Mouse (Mus musculus) lung, postnatal 0 days (tissue): ENCODE measurements around the gene Capn8. TPM values are rescaled to one million over a fixed set of nuclear protein-coding genes. Genes with fewer than 3 reads are reported as not detected.

Source experiments
- ATAC-seq: fragments of 200-750 bp; cut with Nextera tagmentation; 2 replicates; pipeline ENCODE4 v1.8.0; 2017; ENCODE audit warnings: moderate library complexity
- DNase-seq: peaks from one replicate; pipeline ENCODE4 v3.0.0-alpha.2; 2016; ENCODE audit warnings: low spot score
- H3K27ac ChIP-seq: fragments of 300-500 bp; sonication (generic); 2 replicates; pipeline ENCODE4 v1.5.1; 2014; ENCODE audit warnings: antibody characterized with exemption, mild to moderate bottlenecking, low read length, mixed read lengths
- H3K27me3 ChIP-seq: fragments of 300-500 bp; sonication (generic); replicated peaks from 2 replicates; pipeline ENCODE4 v1.6.1; 2014; ENCODE audit warnings: low read length, mixed read lengths; ENCODE audit not compliant: insufficient read depth
- H3K36me3 ChIP-seq: fragments of 300-500 bp; sonication (generic); 2 replicates; pipeline ENCODE4 v1.6.1; 2014; ENCODE audit warnings: low read length, mixed read lengths; ENCODE audit not compliant: insufficient read depth
- H3K4me1 ChIP-seq: fragments of 300-500 bp; sonication (generic); 2 replicates; pipeline ENCODE4 v1.6.1; 2014; ENCODE audit warnings: antibody characterized with exemption, low read depth, low read length, mixed read lengths; ENCODE audit not compliant: insufficient read depth
- H3K4me2 ChIP-seq: fragments of 300-500 bp; sonication (generic); replicated peaks from 2 replicates; pipeline ENCODE4 v1.6.1; 2014; ENCODE audit warnings: low read depth, mild to moderate bottlenecking, low read length, moderate library complexity, mixed read lengths
- H3K4me3 ChIP-seq: fragments of 300-500 bp; sonication (generic); 2 replicates; pipeline ENCODE4 v1.5.1; 2014; ENCODE audit warnings: low read depth, low read length
- H3K9ac ChIP-seq: fragments of 300-500 bp; sonication (generic); replicated peaks from 2 replicates; pipeline ENCODE4 v1.6.1; 2014; ENCODE audit warnings: low read depth, mild to moderate bottlenecking
- H3K9me3 ChIP-seq: fragments of 300-500 bp; sonication (generic); 2 replicates; pipeline ENCODE4 v1.6.1; 2016; ENCODE audit warnings: low read length, mixed read lengths
- CTCF ChIP-seq: IDR thresholded peaks from 2 replicates; pipeline ENCODE4 v1.5.1; 2016; ENCODE audit warnings: antibody characterized with exemption, mild to moderate bottlenecking
- EP300 ChIP-seq: IDR thresholded peaks from 2 replicates; pipeline ENCODE4 v1.6.1; 2016; ENCODE audit warnings: antibody characterized with exemption, mild to moderate bottlenecking, control low read depth
- WGBS: fragments of 180-500 bp; shearing (Covaris S2); extraction: QIAGEN DNeasy Blood & Tissue Kit; methylation state at CpG from one replicate; pipeline ENCODE4 v1.1.7; 2014; 5-methylcytosine and 5-hydroxymethylcytosine counted together
- polyA plus RNA-seq: library from polyadenylated mRNA; unstranded; fragments of >200 nt; fragmentation: Nextera tagmentation; extraction: Ambion mirVana; gene quantifications from 2 replicates; pipeline ENCODE4 v1.2.1, GENCODE M21; 2015

Capn8 gene
- polyA plus RNA-seq, 1 experiment from 2014 or later = 0.25 TPM

GRCm38 (mm10) chr1:182520091-182520937 lies 44.5 kb upstream of the Capn8 start:
- Histone ChIP-seq H3K4me3 (no peak overlapping the region), H3K27me3 (no peaks in the 10 kb centered on the region)
- peak; percentile 93 for DNase-seq

GRCm38 (mm10) chr1:182520938-182521500 lies 43.8 kb upstream of the Capn8 start:
- Histone ChIP-seq H3K27me3 (no peaks in the 10 kb centered on the region), H3K9ac (no peak overlapping the region), H3K27ac (peak overlapping the region; percentile 73; the same call in 1 of the 2 replicates), H3K9me3 (no peaks in the 10 kb centered on the region), H3K4me2 (no peak overlapping the region), H3K4me1 (peaks cover 12% of the 10 kb centered on the region), H3K4me3 (no peak overlapping the region), H3K36me3 (no peaks in the 10 kb centered on the region)
- 73% methylated on average over 8 of the region's 8 CpGs for WGBS
- DNase-seq (no peak), ATAC-seq (no peak)
- TF ChIP-seq CTCF (no peak), EP300 (no peak)

More at GRCm38 (mm10) chr1:182520091-182520937, 44.5 kb upstream of the Capn8 start:
- no peak overlapping the region for H3K9ac ChIP-seq
- peaks cover 19% of the 10 kb centered on the region for H3K4me1 ChIP-seq
- ATAC-seq = peak; percentile 69
- no peaks in the 10 kb centered on the region for H3K36me3 ChIP-seq
- peak; percentile 68 for TF ChIP-seq EP300
- TF ChIP-seq CTCF = peak; percentile 29; the same call in 1 of the 2 replicates
- peak overlapping the region; percentile 73 for H3K27ac ChIP-seq
- H3K9me3 ChIP-seq = no peaks in the 10 kb centered on the region
- 17% methylated on average over 14 of the region's 14 CpGs for WGBS
- peak overlapping the region; percentile 22 for H3K4me2 ChIP-seq

GRCm38 (mm10) chr1:182522961-182523360 lies 41.8 kb upstream of the Capn8 start:
- no peak overlapping the region for H3K9ac ChIP-seq
- H3K4me1 ChIP-seq = peaks cover 9% of the 10 kb centered on the region
- TF ChIP-seq CTCF (no peak), EP300 (no peak)
- no peaks in the 10 kb centered on the region for H3K36me3 ChIP-seq
- H3K4me3 ChIP-seq = no peak overlapping the region
- H3K9me3 ChIP-seq = no peaks in the 10 kb centered on the region
- H3K4me2 ChIP-seq = no peak overlapping the region
- H3K27me3 ChIP-seq = no peaks in the 10 kb centered on the region
- DNase-seq = no peak
- no peak overlapping the region for H3K27ac ChIP-seq
- WGBS = 58% methylated on average over 5 of the region's 5 CpGs
- no peak for ATAC-seq

- Histone ChIP-seq H3K4me3 (no peak overlapping the region), H3K36me3 (no peaks in the 10 kb centered on the region), H3K4me1 (peaks cover 14% of the 10 kb centered on the region), H3K27me3 (no peaks in the 10 kb centered on the region), H3K9me3 (no peaks in the 10 kb centered on the region), H3K4me2 (no peak overlapping the region), H3K9ac (no peak overlapping the region), H3K27ac (no peak overlapping the region)
- no peak for TF ChIP-seq EP300
- no peak for TF ChIP-seq CTCF
- ATAC-seq = no peak
- no peak for DNase-seq
- WGBS = 71% methylated on average over 3 of the region's 3 CpGs
These were observed 41.1 kb upstream of the Capn8 start for GRCm38 (mm10) chr1:182523692-182524091.

- H3K36me3 ChIP-seq = no peaks in the 10 kb centered on the region
- no peak for TF ChIP-seq CTCF
- TF ChIP-seq EP300 = no peak
These were observed 39.2 kb upstream of the Capn8 start for GRCm38 (mm10) chr1:182525601-182526000.

GRCm38 (mm10) chr1:182527261-182527766 lies 37.5 kb upstream of the Capn8 start:
- DNase-seq (no peak), ATAC-seq (no peak)
- Histone ChIP-seq H3K4me2 (no peak overlapping the region), H3K9me3 (no peaks in the 10 kb centered on the region), H3K4me3 (no peak overlapping the region), H3K9ac (no peak overlapping the region), H3K27me3 (no peaks in the 10 kb centered on the region), H3K27ac (no peak overlapping the region), H3K36me3 (no peaks in the 10 kb centered on the region), H3K4me1 (peaks cover 5% of the 10 kb centered on the region; the same call in 1 of the 2 replicates)
- 56% methylated on average over 13 of the region's 13 CpGs for WGBS
- TF ChIP-seq EP300 (no peak), CTCF (no peak)

More at GRCm38 (mm10) chr1:182525601-182526000, 39.2 kb upstream of the Capn8 start:
- no peak overlapping the region for H3K27ac ChIP-seq
- no peaks in the 10 kb centered on the region for H3K9me3 ChIP-seq
- H3K4me1 ChIP-seq = peaks cover 5% of the 10 kb centered on the region; the same call in 1 of the 2 replicates
- ATAC-seq (no peak), DNase-seq (no peak)
- H3K9ac ChIP-seq = no peak overlapping the region
- WGBS = 89% methylated on average over 3 of the region's 3 CpGs
- H3K4me3 ChIP-seq = no peak overlapping the region
- H3K27me3 ChIP-seq = no peaks in the 10 kb centered on the region
- no peak overlapping the region for H3K4me2 ChIP-seq
